Mouse (Mus musculus): ENCODE measurements around the gene Arhgap17. TPM values are rescaled to one million over a fixed set of nuclear protein-coding genes. Genes with fewer than 3 reads are reported as not detected.

Gene Arhgap17
- polyA plus RNA-seq, 1 experiment from 2014 or later, result 35.6 TPM

DNA sequence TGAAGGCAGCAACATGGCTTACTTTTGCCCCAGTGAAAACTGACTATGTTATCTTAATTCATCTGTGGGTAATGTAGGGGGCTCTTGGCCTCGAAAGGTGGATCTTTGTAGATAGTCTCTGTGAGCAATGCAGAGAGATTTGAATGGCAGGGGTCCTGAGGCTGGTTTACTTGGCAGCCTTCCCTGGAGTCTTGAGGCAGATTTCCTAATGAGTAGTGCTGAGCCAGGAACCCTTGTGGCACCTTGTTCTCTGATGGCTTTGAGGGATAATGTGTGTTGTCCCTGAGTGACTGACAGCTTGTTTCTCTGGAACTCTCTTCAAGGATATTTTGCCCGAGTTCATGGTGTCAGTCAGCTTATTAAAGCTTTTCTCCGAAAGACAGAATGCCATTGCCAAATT, 31.4 kb upstream of the Arhgap17 start:
- no peaks in the 10 kb centered on the region; the same call in 1 of the 2 replicates for H3K36me3 ChIP-seq (ENCODE audit: control insufficient read depth, insufficient read depth, low read length)

DNA sequence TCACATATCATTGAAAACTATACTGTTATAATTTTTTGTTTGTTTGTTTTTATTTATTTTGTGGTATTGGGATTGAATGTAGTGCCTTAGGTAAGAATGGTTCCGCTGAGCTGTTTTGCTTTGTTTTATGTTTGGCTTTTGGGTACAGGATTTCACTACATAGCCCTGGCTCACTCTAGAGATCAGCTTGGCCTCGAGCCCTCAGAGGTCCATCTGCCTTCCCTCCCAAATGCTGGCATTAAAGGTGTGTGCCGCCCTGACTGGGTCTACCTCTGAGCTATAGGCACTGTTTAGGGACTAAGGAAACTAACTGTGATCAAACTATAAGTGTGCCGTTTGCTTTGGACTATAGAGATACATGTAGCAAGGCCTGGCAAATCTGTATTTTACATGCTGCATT, 29.6 kb upstream of the Arhgap17 start:
- no peak overlapping the region for H3K4me2 ChIP-seq (ENCODE audit: low read depth, low read length, severe bottlenecking)
- H3K27me3 ChIP-seq (ENCODE audit: control insufficient read depth, insufficient read depth, low read length), result no peaks in the 10 kb centered on the region
- no peaks in the 10 kb centered on the region; the same call in 1 of the 2 replicates for H3K36me3 ChIP-seq (ENCODE audit: control insufficient read depth, insufficient read depth, low read length)
- H3K9ac ChIP-seq (ENCODE audit: low read length), result no peak overlapping the region
- H3K4me3 ChIP-seq (ENCODE audit: low read depth, low read length), result no peak overlapping the region
- no peak overlapping the region for H3K27ac ChIP-seq (ENCODE audit: low read depth, low read length)
- WGBS, result 87% methylated on average over 4 of the region's 4 CpGs
- no peaks in the 10 kb centered on the region for H3K4me1 ChIP-seq (replicated peaks; ENCODE audit: control insufficient read depth, insufficient read depth, low read length)
- no peak for DNase-seq (ENCODE audit: low spot score)
- no peak for ATAC-seq (replicated peaks; ENCODE audit: low FRiP score)
- no peaks in the 10 kb centered on the region for H3K9me3 ChIP-seq (ENCODE audit: control insufficient read depth, low read length)

More for the DNA sequence above, 31.4 kb upstream of the Arhgap17 start:
- Histone ChIP-seq H3K27me3 (ENCODE audit: control insufficient read depth, insufficient read depth, low read length) (no peaks in the 10 kb centered on the region), H3K4me3 (ENCODE audit: low read depth, low read length) (no peak overlapping the region), H3K9ac (ENCODE audit: low read length) (no peak overlapping the region), H3K9me3 (ENCODE audit: control insufficient read depth, low read length) (no peaks in the 10 kb centered on the region), H3K4me1 (replicated peaks; ENCODE audit: control insufficient read depth, insufficient read depth, low read length) (no peaks in the 10 kb centered on the region), H3K27ac (ENCODE audit: low read depth, low read length) (no peak overlapping the region), H3K4me2 (ENCODE audit: low read depth, low read length, severe bottlenecking) (no peak overlapping the region)
- DNase-seq (ENCODE audit: low spot score) (no peak), ATAC-seq (replicated peaks; ENCODE audit: low FRiP score) (no peak)
- 81% methylated on average over 3 of the region's 3 CpGs for WGBS

DNA sequence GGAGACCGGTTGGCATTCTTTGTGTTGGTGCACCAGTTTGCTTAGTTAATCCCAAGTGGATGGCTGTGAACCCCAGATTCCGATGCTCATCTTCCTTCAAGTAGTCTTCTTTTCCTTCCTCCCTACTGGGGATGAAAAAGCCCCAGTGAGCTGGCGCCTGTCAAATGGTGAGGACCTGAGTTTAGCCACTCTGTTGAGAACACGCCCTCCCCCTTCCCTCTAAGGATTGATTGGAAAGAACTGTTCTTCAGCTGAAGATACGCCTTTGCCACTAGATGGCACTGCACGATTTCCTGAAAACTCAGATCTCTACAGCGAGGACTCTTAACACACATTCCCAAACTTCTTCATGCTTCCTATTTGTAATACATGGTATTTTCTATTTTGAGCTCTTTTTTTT, 29.1 kb upstream of the Arhgap17 start:
- Histone ChIP-seq H3K9ac (ENCODE audit: low read length) (no peak overlapping the region), H3K4me3 (ENCODE audit: low read depth, low read length) (no peak overlapping the region), H3K27ac (ENCODE audit: low read depth, low read length) (no peak overlapping the region), H3K4me2 (ENCODE audit: low read depth, low read length, severe bottlenecking) (no peak overlapping the region), H3K27me3 (ENCODE audit: control insufficient read depth, insufficient read depth, low read length) (no peaks in the 10 kb centered on the region), H3K4me1 (replicated peaks; ENCODE audit: control insufficient read depth, insufficient read depth, low read length) (no peaks in the 10 kb centered on the region), H3K9me3 (ENCODE audit: control insufficient read depth, low read length) (no peaks in the 10 kb centered on the region), H3K36me3 (ENCODE audit: control insufficient read depth, insufficient read depth, low read length) (no peaks in the 10 kb centered on the region; the same call in 1 of the 2 replicates)
- peak; percentile 67 for DNase-seq (ENCODE audit: low spot score)
- 29% methylated on average over 7 of the region's 7 CpGs for WGBS
- ATAC-seq (replicated peaks; ENCODE audit: low FRiP score), result peak; percentile 44; the same call in 1 of the 2 replicates

DNA sequence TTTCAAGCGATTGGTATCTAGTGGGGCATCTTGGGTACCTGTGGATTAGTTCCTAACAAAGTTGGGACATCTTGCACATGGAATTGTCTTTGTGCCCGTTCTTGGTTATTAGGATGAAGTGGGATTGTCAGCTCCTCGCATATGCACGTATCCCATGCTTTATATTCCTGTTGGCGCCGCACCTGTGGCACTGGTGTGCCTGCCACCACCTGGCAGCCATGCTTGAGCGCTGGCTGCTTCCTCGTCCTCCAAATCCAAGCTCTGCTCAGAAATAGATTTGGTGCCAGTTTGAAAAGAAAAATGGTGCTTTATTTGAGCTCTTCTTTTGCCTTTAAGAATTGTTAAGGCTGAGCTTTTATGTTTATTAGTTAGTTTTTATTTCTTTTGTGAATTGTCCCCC, 28.2 kb upstream of the Arhgap17 start:
- Histone ChIP-seq H3K27me3 (ENCODE audit: control insufficient read depth, insufficient read depth, low read length) (no peaks in the 10 kb centered on the region), H3K4me3 (ENCODE audit: low read depth, low read length) (no peak overlapping the region), H3K9ac (ENCODE audit: low read length) (no peak overlapping the region), H3K9me3 (ENCODE audit: control insufficient read depth, low read length) (no peaks in the 10 kb centered on the region), H3K27ac (ENCODE audit: low read depth, low read length) (no peak overlapping the region), H3K4me2 (ENCODE audit: low read depth, low read length, severe bottlenecking) (no peak overlapping the region), H3K4me1 (replicated peaks; ENCODE audit: control insufficient read depth, insufficient read depth, low read length) (no peaks in the 10 kb centered on the region), H3K36me3 (ENCODE audit: control insufficient read depth, insufficient read depth, low read length) (no peaks in the 10 kb centered on the region; the same call in 1 of the 2 replicates)
- ATAC-seq (replicated peaks; ENCODE audit: low FRiP score) (no peak), DNase-seq (ENCODE audit: low spot score) (no peak)
- 90% methylated on average over 8 of the region's 8 CpGs for WGBS

DNA sequence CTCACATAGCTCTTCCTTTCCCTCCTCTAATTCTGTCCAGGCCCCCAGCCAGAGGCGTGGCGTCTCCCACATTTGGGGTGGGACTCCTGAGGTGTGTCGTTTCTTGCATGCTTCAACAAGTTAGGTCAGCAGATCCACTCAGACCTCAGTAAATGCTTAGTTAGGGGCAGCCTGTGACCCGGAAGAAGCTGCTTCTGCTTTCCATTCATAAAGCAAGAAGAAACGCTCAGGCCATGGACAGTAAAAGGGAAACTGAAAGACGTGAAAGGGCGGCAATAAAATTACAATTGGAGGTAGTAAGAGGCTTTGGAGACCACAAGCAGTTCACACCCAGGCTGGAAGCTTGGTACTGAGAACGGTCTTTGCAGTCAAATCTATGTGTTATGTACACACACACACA, 27.7 kb upstream of the Arhgap17 start:
- no peak overlapping the region for H3K9ac ChIP-seq (ENCODE audit: low read length)
- ATAC-seq (replicated peaks; ENCODE audit: low FRiP score), result no peak
- no peak for DNase-seq (ENCODE audit: low spot score)
- no peaks in the 10 kb centered on the region; the same call in 1 of the 2 replicates for H3K36me3 ChIP-seq (ENCODE audit: control insufficient read depth, insufficient read depth, low read length)
- H3K27me3 ChIP-seq (ENCODE audit: control insufficient read depth, insufficient read depth, low read length), result no peaks in the 10 kb centered on the region
- no peak overlapping the region for H3K27ac ChIP-seq (ENCODE audit: low read depth, low read length)
- no peak overlapping the region for H3K4me2 ChIP-seq (ENCODE audit: low read depth, low read length, severe bottlenecking)
- H3K9me3 ChIP-seq (ENCODE audit: control insufficient read depth, low read length), result no peaks in the 10 kb centered on the region
- no peaks in the 10 kb centered on the region for H3K4me1 ChIP-seq (replicated peaks; ENCODE audit: control insufficient read depth, insufficient read depth, low read length)
- 85% methylated on average over 8 of the region's 8 CpGs for WGBS
- H3K4me3 ChIP-seq (ENCODE audit: low read depth, low read length), result no peak overlapping the region

DNA sequence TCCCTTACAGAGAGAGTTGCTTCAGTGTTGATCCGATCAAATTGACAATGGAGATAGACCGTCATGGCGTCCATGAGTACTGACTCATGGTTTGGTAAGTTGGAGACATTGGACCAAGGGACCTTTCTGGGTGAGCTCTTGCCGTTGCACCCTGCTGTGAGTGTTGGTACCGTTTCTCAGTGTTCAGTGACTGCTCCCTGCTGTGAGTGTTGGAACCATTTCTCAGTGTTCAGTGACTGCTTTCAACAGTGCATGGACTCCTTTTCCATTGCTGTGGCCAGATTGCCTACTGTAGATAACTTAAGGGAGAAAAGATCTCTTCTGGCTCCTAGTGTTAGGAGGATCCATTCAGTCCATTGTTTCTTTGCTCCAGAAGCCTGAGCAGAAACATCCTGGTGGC, 27.2 kb upstream of the Arhgap17 start:
- no peaks in the 10 kb centered on the region for H3K9me3 ChIP-seq (ENCODE audit: control insufficient read depth, low read length)
- H3K4me2 ChIP-seq (ENCODE audit: low read depth, low read length, severe bottlenecking), result no peak overlapping the region
- H3K9ac ChIP-seq (ENCODE audit: low read length), result no peak overlapping the region
- no peak overlapping the region for H3K27ac ChIP-seq (ENCODE audit: low read depth, low read length)
- 93% methylated on average over 5 of the region's 5 CpGs for WGBS
- H3K36me3 ChIP-seq (ENCODE audit: control insufficient read depth, insufficient read depth, low read length), result no peaks in the 10 kb centered on the region; the same call in 1 of the 2 replicates
- no peak for ATAC-seq (replicated peaks; ENCODE audit: low FRiP score)
- no peaks in the 10 kb centered on the region for H3K4me1 ChIP-seq (replicated peaks; ENCODE audit: control insufficient read depth, insufficient read depth, low read length)
- H3K27me3 ChIP-seq (ENCODE audit: control insufficient read depth, insufficient read depth, low read length), result no peaks in the 10 kb centered on the region
- DNase-seq (ENCODE audit: low spot score), result no peak
- no peak overlapping the region for H3K4me3 ChIP-seq (ENCODE audit: low read depth, low read length)

DNA sequence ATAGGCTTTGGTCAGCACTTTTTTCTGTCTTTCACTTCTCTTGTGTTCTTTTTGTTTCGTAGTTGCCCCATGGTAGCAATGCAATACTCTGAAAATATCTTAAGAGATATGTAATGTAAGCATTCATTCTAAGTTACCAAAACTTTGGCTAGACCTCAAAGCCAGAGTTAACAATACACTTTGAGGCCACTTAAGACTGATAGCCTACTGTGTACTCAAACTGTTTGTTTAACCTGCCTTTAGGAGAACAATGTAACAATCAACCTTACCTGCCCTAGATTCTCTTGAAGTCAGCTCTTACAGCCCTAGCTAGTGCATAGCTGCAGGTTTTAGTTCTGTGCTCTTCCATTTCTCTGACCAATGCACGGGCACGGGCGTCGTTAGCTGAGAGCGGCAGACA, 24.6 kb upstream of the Arhgap17 start:
- no peak for DNase-seq (ENCODE audit: low spot score)
- no peaks in the 10 kb centered on the region for H3K27me3 ChIP-seq (ENCODE audit: control insufficient read depth, insufficient read depth, low read length)
- H3K4me1 ChIP-seq (replicated peaks; ENCODE audit: control insufficient read depth, insufficient read depth, low read length), result no peaks in the 10 kb centered on the region
- no peak overlapping the region for H3K27ac ChIP-seq (ENCODE audit: low read depth, low read length)
- H3K4me2 ChIP-seq (ENCODE audit: low read depth, low read length, severe bottlenecking), result no peak overlapping the region
- H3K9ac ChIP-seq (ENCODE audit: low read length), result no peak overlapping the region
- no peaks in the 10 kb centered on the region for H3K9me3 ChIP-seq (ENCODE audit: control insufficient read depth, low read length)
- no peak overlapping the region for H3K4me3 ChIP-seq (ENCODE audit: low read depth, low read length)
- WGBS, result 95% methylated on average over 6 of the region's 6 CpGs
- ATAC-seq (replicated peaks; ENCODE audit: low FRiP score), result no peak
- no peaks in the 10 kb centered on the region for H3K36me3 ChIP-seq (ENCODE audit: control insufficient read depth, insufficient read depth, low read length)

DNA sequence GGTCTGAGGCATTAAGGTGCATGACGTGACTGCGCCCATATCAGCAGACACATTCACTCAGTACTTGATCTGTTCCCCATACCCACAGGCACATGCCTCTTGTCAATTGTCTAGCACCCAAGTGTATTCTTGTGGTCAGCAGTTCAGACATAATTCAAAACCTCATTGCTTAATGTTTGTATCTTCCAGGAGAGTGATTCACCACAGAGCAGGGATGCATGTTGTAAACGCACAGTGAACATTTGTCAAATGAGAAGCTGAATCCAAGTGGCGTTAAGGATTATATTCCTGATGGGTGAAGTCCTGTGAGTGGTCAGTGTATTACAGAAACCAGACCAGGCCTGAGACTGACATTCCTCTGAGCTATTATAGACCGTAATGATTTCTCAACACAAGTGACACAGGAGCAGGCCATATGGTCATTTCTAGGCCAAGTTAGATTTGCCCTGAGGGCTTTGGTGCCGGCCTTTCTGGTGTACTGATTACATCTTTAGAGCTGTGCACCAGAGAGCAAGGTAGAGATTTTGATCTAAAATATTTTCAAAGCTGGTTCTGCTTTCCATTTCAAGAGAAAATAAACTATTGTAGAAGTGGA, 20.1 kb upstream of the Arhgap17 start:
- Histone ChIP-seq H3K9ac (ENCODE audit: low read length) (no peak overlapping the region), H3K4me3 (ENCODE audit: low read depth, low read length) (no peak overlapping the region), H3K4me2 (ENCODE audit: low read depth, low read length, severe bottlenecking) (no peak overlapping the region), H3K4me1 (replicated peaks; ENCODE audit: control insufficient read depth, insufficient read depth, low read length) (no peaks in the 10 kb centered on the region), H3K27me3 (ENCODE audit: control insufficient read depth, insufficient read depth, low read length) (no peaks in the 10 kb centered on the region), H3K27ac (ENCODE audit: low read depth, low read length) (no peak overlapping the region), H3K9me3 (ENCODE audit: control insufficient read depth, low read length) (no peaks in the 10 kb centered on the region), H3K36me3 (ENCODE audit: control insufficient read depth, insufficient read depth, low read length) (no peaks in the 10 kb centered on the region)
- ATAC-seq (replicated peaks; ENCODE audit: low FRiP score) (no peak), DNase-seq (ENCODE audit: low spot score) (no peak)
- 93% methylated on average over 6 of the region's 6 CpGs for WGBS

DNA sequence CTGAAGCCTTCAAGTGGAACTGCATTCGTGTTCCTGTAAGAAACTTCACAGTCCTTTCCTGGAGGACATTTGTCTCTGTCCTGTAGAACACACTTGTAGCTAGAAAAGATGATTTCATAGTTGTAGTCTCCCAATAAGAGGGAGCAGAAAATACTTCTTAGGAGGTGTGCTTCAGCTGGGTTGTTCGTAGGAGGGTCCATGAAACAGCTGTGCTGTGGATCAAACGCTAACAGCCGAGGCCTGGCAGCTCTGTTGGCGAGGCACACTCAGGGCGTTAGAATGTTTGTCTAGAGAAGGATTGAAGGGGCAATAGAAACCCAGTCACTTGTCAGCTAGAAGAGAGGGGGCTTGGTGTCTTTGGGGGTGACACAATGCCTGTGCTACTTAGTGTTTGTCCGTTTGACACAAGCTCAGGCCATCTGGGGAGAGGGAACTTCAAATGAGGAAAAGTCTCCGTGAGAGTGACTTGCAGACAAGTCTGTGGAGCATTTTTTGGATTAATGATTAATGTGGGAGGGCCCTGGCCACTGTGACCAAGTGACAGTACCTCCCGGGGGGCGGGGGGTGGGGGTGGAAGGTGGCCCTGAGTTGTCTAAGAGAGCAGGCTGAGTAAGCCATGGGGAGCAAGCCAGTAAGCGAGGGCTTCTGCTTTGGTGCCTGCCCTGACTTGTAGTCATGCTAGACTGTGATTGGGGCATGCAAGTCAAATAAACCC, 16.1 kb upstream of the Arhgap17 start:
- Histone ChIP-seq H3K4me1 (replicated peaks; ENCODE audit: control insufficient read depth, insufficient read depth, low read length) (no peaks in the 10 kb centered on the region), H3K27ac (ENCODE audit: low read depth, low read length) (no peak overlapping the region), H3K36me3 (ENCODE audit: control insufficient read depth, insufficient read depth, low read length) (no peaks in the 10 kb centered on the region), H3K9ac (ENCODE audit: low read length) (no peak overlapping the region), H3K4me3 (ENCODE audit: low read depth, low read length) (no peak overlapping the region), H3K4me2 (ENCODE audit: low read depth, low read length, severe bottlenecking) (no peak overlapping the region), H3K27me3 (ENCODE audit: control insufficient read depth, insufficient read depth, low read length) (no peaks in the 10 kb centered on the region), H3K9me3 (ENCODE audit: control insufficient read depth, low read length) (no peaks in the 10 kb centered on the region)
- ATAC-seq (replicated peaks; ENCODE audit: low FRiP score) (no peak), DNase-seq (ENCODE audit: low spot score) (no peak)
- 91% methylated on average over 11 of the region's 11 CpGs for WGBS

All from forebrain, embryonic 11.5 days (tissue).